Comparison of ENCODE assay signal across 8 mouse cellular contexts in the genomic region with DNA sequence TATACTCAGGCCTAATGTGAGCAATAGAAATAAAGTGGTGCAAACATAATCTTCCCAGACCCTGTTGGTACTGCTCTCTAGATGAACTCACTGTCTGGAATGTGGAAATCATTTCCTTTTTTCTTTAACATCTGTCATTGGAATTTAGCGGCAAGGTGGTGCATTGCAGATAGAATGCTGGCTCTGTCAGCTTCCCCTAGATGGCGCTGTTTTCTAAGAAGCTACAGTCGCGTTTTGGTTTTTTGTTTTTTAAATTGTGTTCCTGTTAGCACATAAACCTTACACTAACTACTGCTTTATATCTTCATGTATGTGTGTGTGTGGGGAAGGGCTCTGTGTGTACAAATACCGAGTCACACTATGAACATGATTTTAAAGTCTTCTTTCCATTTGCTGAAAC. TPM values are rescaled to one million over a fixed set of nuclear protein-coding genes. Genes with fewer than 3 reads are reported as not detected.
A peak's percentile ranks its signal among the peaks of the same experiment; 100 is the strongest.
DNase-seq lines count a peak whose midpoint lies in the region; ATAC-seq and TF ChIP-seq lines count a peak whose summit lies in the region.

No protein-coding gene starts in this region.

- intact Hi-C loops in left cerebral cortex, postnatal 14 days (cut with DNase I), result loop anchor here (5.0 to 10.0 kb wide), 2 partner anchors 912 to 1375 kb away; no protein-coding TSS in a partner anchor
- intact Hi-C loops in gastrocnemius, postnatal 14 days (cut with DNase I; ENCODE audit: low total_unique reads), result loop anchor here (10.0 kb wide), 1 partner anchor 1372 kb away; no protein-coding TSS in a partner anchor

- H3K4me1 ChIP-seq in MEL (ENCODE audit: control insufficient read depth in 1 of 2, insufficient read depth in 2 of 2, low read length in 2 of 2), result no peaks in the 10 kb centered on the region
- H3K4me1 ChIP-seq in lung, postnatal 0 days (ENCODE audit: insufficient read depth, low read depth, low read length), result no peaks in the 10 kb centered on the region

- peak; percentile 44 for ATAC-seq in lung, postnatal 0 days

- no peaks in the 10 kb centered on the region for H3K36me3 ChIP-seq in MEL (ENCODE audit: control insufficient read depth in 1 of 2, insufficient read depth in 2 of 2, low read length in 2 of 2)
- H3K36me3 ChIP-seq in lung, postnatal 0 days (ENCODE audit: insufficient read depth, low read length), result no peaks in the 10 kb centered on the region

- peak; percentile 26 to 52 for DNase-seq in left cerebral cortex, postnatal 14 days (ENCODE audit: low spot score in 2 of 2)
- no peak for DNase-seq in left cerebral cortex, adult 11 months (ENCODE audit: low spot score)
- DNase-seq in MEL (ENCODE audit: low read depth, low spot score), result peak; percentile 65
- peak; percentile 20 to 43 for DNase-seq in cerebellum, adult 18-20 months
- peak; percentile 4 for DNase-seq in gastrocnemius, postnatal 14 days
- DNase-seq in lung, postnatal 0 days (ENCODE audit: low spot score), result peak; percentile 82
- peak; percentile 34 for DNase-seq in right cerebral cortex, postnatal 4 days
- no peak for DNase-seq in thymus, postnatal 36 days

- H3K79me2 ChIP-seq in MEL (ENCODE audit: control insufficient read depth, insufficient read depth, low read length, poor library complexity), result no peaks in the 10 kb centered on the region

- H3K9ac ChIP-seq in MEL (ENCODE audit: control insufficient read depth, low read depth, low read length, poor library complexity, severe bottlenecking), result no peak overlapping the region
- H3K9ac ChIP-seq in lung, postnatal 0 days (replicated peaks; ENCODE audit: low read depth), result no peak overlapping the region

- no peak for TF ChIP-seq EP300 in MEL (IDR thresholded peaks at IDR 0.05; ENCODE audit: low read depth in 1 of 2, low read length in 2 of 2)
- TF ChIP-seq EP300 in lung, postnatal 0 days (IDR thresholded peaks at IDR 0.05), result no peak

- H3K27me3 ChIP-seq in MEL (ENCODE audit: control insufficient read depth in 1 of 2, insufficient read depth in 2 of 2, low read length in 2 of 2), result no peaks in the 10 kb centered on the region
- no peaks in the 10 kb centered on the region for H3K27me3 ChIP-seq in lung, postnatal 0 days (replicated peaks; ENCODE audit: insufficient read depth, low read length)

- no peak for TF ChIP-seq POLR2A in MEL (IDR thresholded peaks at IDR 0.05; ENCODE audit: control insufficient read depth in 1 of 2, insufficient read depth in 1 of 2, low read depth in 1 of 2, low read length in 2 of 2, poor library complexity in 1 of 2)

- peak; percentile 62 to 81 (median 79) for TF ChIP-seq CTCF in MEL (IDR thresholded peaks at IDR 0.05 in 2 of 3, conservative IDR thresholded peaks at IDR 0.05 in 1 of 3; ENCODE audit: control insufficient read depth in 1 of 3, insufficient read depth in 1 of 3, low read depth in 2 of 3, low read length in 3 of 3, poor library complexity in 1 of 3, severe bottlenecking in 1 of 3)
- TF ChIP-seq CTCF in lung, postnatal 0 days (IDR thresholded peaks at IDR 0.05), result peak; percentile 94

- WGBS in lung, postnatal 0 days, result 2% methylated on average over 5 of the region's 5 CpGs

- TF ChIP-seq RAD21 in MEL (IDR thresholded peaks at IDR 0.05; ENCODE audit: low read depth, low read length), result peak; percentile 84

- H3K27ac ChIP-seq in MEL (ENCODE audit: control insufficient read depth, low read depth, low read length), result no peak overlapping the region
- no peak overlapping the region for H3K27ac ChIP-seq in lung, postnatal 0 days (ENCODE audit: low read length)

- no peak overlapping the region for H3K4me2 ChIP-seq in lung, postnatal 0 days (replicated peaks; ENCODE audit: low read depth, low read length)

- no peaks in the 10 kb centered on the region for H3K9me3 ChIP-seq in MEL (replicated peaks; ENCODE audit: insufficient read depth, low read length)
- no peaks in the 10 kb centered on the region for H3K9me3 ChIP-seq in lung, postnatal 0 days (ENCODE audit: low read length)

- no peak overlapping the region for H3K4me3 ChIP-seq in MEL (ENCODE audit: control insufficient read depth in 1 of 2, insufficient read depth in 1 of 2, low read depth in 2 of 2, low read length in 2 of 2)
- no peak overlapping the region for H3K4me3 ChIP-seq in lung, postnatal 0 days (ENCODE audit: low read depth, low read length)

TF ChIP-seq in MEL, 35 proteins besides CTCF, POLR2A, EP300 and RAD21:
- TF ChIP-seq POLR2AphosphoS5 (IDR thresholded peaks at IDR 0.05; ENCODE audit: borderline replicate concordance, low read depth, low read length) (no peak), TBP (IDR thresholded peaks at IDR 0.05; ENCODE audit: low read depth, low read length) (no peak), ETS1 (IDR thresholded peaks at IDR 0.05; ENCODE audit: low read depth, low read length) (no peak), TCF12 (IDR thresholded peaks at IDR 0.05; ENCODE audit: low read depth, low read length) (no peak), ZC3H11A (IDR thresholded peaks at IDR 0.05; ENCODE audit: low read depth, low read length) (peak; percentile 66), JUND (IDR thresholded peaks at IDR 0.05; ENCODE audit: low read depth, low read length) (no peak), MYB (IDR thresholded peaks at IDR 0.05; ENCODE audit: low read depth, low read length) (no peak), MAFK (IDR thresholded peaks at IDR 0.05; ENCODE audit: borderline replicate concordance, low read depth, low read length) (no peak), SMC3 (IDR thresholded peaks at IDR 0.05; ENCODE audit: low read depth, low read length) (peak; percentile 73), E2F4 (IDR thresholded peaks at IDR 0.05; ENCODE audit: borderline replicate concordance, low read depth, low read length) (no peak), ELF1 (IDR thresholded peaks at IDR 0.05; ENCODE audit: low read depth, low read length) (no peak), RCOR1 (IDR thresholded peaks at IDR 0.05; ENCODE audit: low read depth, low read length) (no peak), ZNF384 (IDR thresholded peaks at IDR 0.05; ENCODE audit: low read depth, low read length) (peak; percentile 48), POLR2AphosphoS2 (IDR thresholded peaks at IDR 0.05; ENCODE audit: low read length) (no peak), GATA1 (IDR thresholded peaks at IDR 0.05; ENCODE audit: low read depth, low read length) (no peak), ZKSCAN1 (IDR thresholded peaks at IDR 0.05; ENCODE audit: low read depth, low read length) (no peak)

RNA-seq across cellular contexts. Expression of a gene that starts 13.9 kb away (rescaled TPM):
- under 1 TPM in 1 of 2 experiments, not detected in 1; 0.23 TPM for total RNA-seq in left cerebral cortex, postnatal 14 days (2021)
- total RNA-seq in MEL (2012; rRNA removed), result not detected in 2 replicates
- not detected for polyA plus RNA-seq in MEL (2012; ENCODE audit: insufficient read depth in 1 of 2, insufficient read length in 2 of 2, low read depth in 1 of 2, low replicate concordance in 2 of 2, missing spikeins in 1 of 2)
- not detected for total RNA-seq in gastrocnemius, postnatal 14 days (2021)
- not detected in 2 replicates for polyA plus RNA-seq in lung, postnatal 0 days (2015; fragmentation: Nextera tagmentation; extraction: Ambion mirVana)

RNA-seq across cellular contexts. Expression of a gene that starts 19.8 kb away (rescaled TPM):
- total RNA-seq in left cerebral cortex, postnatal 14 days (2021), result not detected
- not detected in 2 replicates for total RNA-seq in MEL (2012; rRNA removed)
- polyA plus RNA-seq in MEL (2012; ENCODE audit: insufficient read depth in 1 of 2, insufficient read length in 2 of 2, low read depth in 1 of 2, low replicate concordance in 2 of 2, missing spikeins in 1 of 2), result not detected
- not detected for total RNA-seq in gastrocnemius, postnatal 14 days (2021)
- not detected in 2 replicates for polyA plus RNA-seq in lung, postnatal 0 days (2015; fragmentation: Nextera tagmentation; extraction: Ambion mirVana)

Comparison
In these comparisons a context has a peak if more than half of its experiments do, and no peak if none do; other contexts are left out.
1. DNase-seq: peak in left cerebral cortex, postnatal 14 days (2 of 2), MEL (single experiment), cerebellum, adult 18-20 months (2 of 2), gastrocnemius, postnatal 14 days (single experiment), lung, postnatal 0 days (single experiment) and right cerebral cortex, postnatal 4 days (single experiment); none in left cerebral cortex, adult 11 months (single experiment) and thymus, postnatal 36 days (0 of 2).